Mouse (Mus musculus) CH12.LX (cell line): ENCODE results near the gene Fig4. TPM values are rescaled to one million over a fixed set of nuclear protein-coding genes. Genes with fewer than 3 reads are reported as not detected.
A peak's percentile ranks its signal among the peaks of the same experiment; 100 is the strongest.

ENCODE experiments used
- DNase-seq: peaks from one replicate; pipeline ENCODE4 v3.0.0-alpha.2; 2013; ENCODE audit errors: extremely low read depth
- H3K27ac ChIP-seq: 2 replicates; pipeline ENCODE4 v1.5.1; 2012; ENCODE audit warnings: low read depth, mild to moderate bottlenecking, control low read depth, moderate library complexity; ENCODE audit not compliant: insufficient read depth
- H3K27me3 ChIP-seq: replicated peaks from 2 replicates; pipeline ENCODE3; 2012; ENCODE audit warnings: inconsistent platforms
- H3K36me3 ChIP-seq, 2 experiments: replicated peaks in 1 of 2; 2 replicates each; pipeline versions ENCODE3 to v1.6.1; 2012; ENCODE audit warnings: inconsistent platforms in 1 of 2, low read length in 1 of 2, mild to moderate bottlenecking in 1 of 2, mixed read lengths in 1 of 2, moderate library complexity in 1 of 2; ENCODE audit not compliant: control insufficient read depth in 1 of 2, insufficient read depth in 1 of 2
- H3K4me1 ChIP-seq, 2 experiments: 2 replicates each; pipeline ENCODE4 v1.6.1; 2012; ENCODE audit warnings: inconsistent platforms in 1 of 2, moderate library complexity in 1 of 2; ENCODE audit not compliant: insufficient read depth in 2 of 2, control insufficient read depth in 1 of 2
- H3K4me2 ChIP-seq: 2 replicates; pipeline ENCODE4 v1.6.1; 2012; ENCODE audit warnings: low read depth, mild to moderate bottlenecking, control low read depth; ENCODE audit not compliant: poor library complexity, insufficient read depth, severe bottlenecking
- H3K4me3 ChIP-seq, 3 experiments: fragments of 150-350 bp in 1 of 3; sonication (generic) in 1 of 3; replicated peaks in 1 of 3; 2 replicates each; pipeline versions ENCODE3 to v1.5.1; 2011 to 2012; ENCODE audit warnings: low read depth in 2 of 3, low read length in 2 of 3, mild to moderate bottlenecking in 2 of 3, moderate library complexity in 2 of 3, control low read depth in 1 of 3, improper control_type of control experiment in 1 of 3, inconsistent platforms in 1 of 3, mixed read lengths in 1 of 3; ENCODE audit not compliant: poor library complexity in 1 of 3
- H3K79me2 ChIP-seq: replicated peaks from 2 replicates; pipeline ENCODE4 v1.6.1; 2012; ENCODE audit warnings: mild to moderate bottlenecking, moderate library complexity; ENCODE audit not compliant: control insufficient read depth, poor library complexity, insufficient read depth, severe bottlenecking; ENCODE audit errors: extremely low read depth
- H3K9ac ChIP-seq: 2 replicates; pipeline ENCODE4 v1.6.1; 2012; ENCODE audit warnings: low read depth, mild to moderate bottlenecking, control low read depth, moderate library complexity; ENCODE audit not compliant: insufficient read depth
- H3K9me3 ChIP-seq: replicated peaks from 2 replicates; pipeline ENCODE3; 2012; ENCODE audit warnings: low read length, inconsistent platforms, mixed read lengths
- BHLHE40 ChIP-seq: IDR thresholded peaks from 2 replicates; pipeline ENCODE4 v1.6.1; 2011; ENCODE audit warnings: mild to moderate bottlenecking, low read depth, low read length, improper control_type of control experiment
- CHD2 ChIP-seq: IDR thresholded peaks from 2 replicates; pipeline ENCODE4 v1.6.1; 2011; ENCODE audit warnings: low read length, improper control_type of control experiment
- CTCF ChIP-seq, 2 experiments: IDR thresholded peaks in 1 of 2; conservative IDR thresholded peaks in 1 of 2; 2 replicates each; pipeline ENCODE4 v1.5.1; 2011 to 2012; ENCODE audit warnings: low read depth in 2 of 2, low read length in 2 of 2, improper control_type of control experiment in 1 of 2, inconsistent platforms in 1 of 2, mild to moderate bottlenecking in 1 of 2, moderate library complexity in 1 of 2
- E2F4 ChIP-seq: IDR thresholded peaks from 2 replicates; pipeline ENCODE4 v1.6.1; 2011; ENCODE audit warnings: low read depth, low read length, improper control_type of control experiment; ENCODE audit not compliant: insufficient replicate concordance
- ELF1 ChIP-seq: IDR thresholded peaks from 2 replicates; pipeline ENCODE4 v1.6.1; 2014; ENCODE audit warnings: low read depth, mild to moderate bottlenecking, inconsistent platforms, low read length, improper control_type of control experiment
- EP300 ChIP-seq: IDR thresholded peaks from 2 replicates; pipeline ENCODE4 v1.6.1; 2011; ENCODE audit warnings: low read length, improper control_type of control experiment
- ETS1 ChIP-seq: conservative IDR thresholded peaks from 2 replicates; pipeline ENCODE4 v1.6.1; 2012; ENCODE audit warnings: low read depth, mild to moderate bottlenecking, inconsistent platforms, low read length, improper control_type of control experiment, moderate library complexity
- GABPA ChIP-seq: IDR thresholded peaks from 2 replicates; pipeline ENCODE4 v1.6.1; 2012; ENCODE audit warnings: low read depth, low read length, improper control_type of control experiment, inconsistent platforms; ENCODE audit not compliant: insufficient replicate concordance
- HCFC1 ChIP-seq: IDR thresholded peaks from 2 replicates; pipeline ENCODE4 v1.6.1; 2012; ENCODE audit warnings: low read depth, mild to moderate bottlenecking, inconsistent platforms, low read length, improper control_type of control experiment
- JUN ChIP-seq: IDR thresholded peaks from 2 replicates; pipeline ENCODE4 v1.6.1; 2011; ENCODE audit warnings: low read depth, mild to moderate bottlenecking, low read length, improper control_type of control experiment, moderate library complexity; ENCODE audit not compliant: insufficient read depth
- JUND ChIP-seq: conservative IDR thresholded peaks from 2 replicates; pipeline ENCODE4 v1.6.1; 2011; ENCODE audit warnings: low read depth, low read length, improper control_type of control experiment
- KAT2A ChIP-seq: IDR thresholded peaks from 2 replicates; pipeline ENCODE4 v1.6.1; 2012; ENCODE audit warnings: low read length, improper control_type of control experiment, inconsistent platforms; ENCODE audit not compliant: insufficient replicate concordance
- MAFK ChIP-seq: IDR thresholded peaks from 2 replicates; pipeline ENCODE4 v1.6.1; 2011; ENCODE audit warnings: low read length, improper control_type of control experiment; ENCODE audit not compliant: insufficient replicate concordance
- MAX ChIP-seq: IDR thresholded peaks from 2 replicates; pipeline ENCODE4 v1.6.1; 2011; ENCODE audit warnings: low read length, improper control_type of control experiment
- MAZ ChIP-seq: IDR thresholded peaks from 2 replicates; pipeline ENCODE4 v1.6.1; 2012; ENCODE audit warnings: low read depth, mild to moderate bottlenecking, inconsistent platforms, low read length, improper control_type of control experiment, moderate library complexity
- MXI1 ChIP-seq: IDR thresholded peaks from 2 replicates; pipeline ENCODE4 v1.6.1; 2011; ENCODE audit warnings: mild to moderate bottlenecking, low read depth, low read length, improper control_type of control experiment
- MYC ChIP-seq: IDR thresholded peaks from 2 replicates; pipeline ENCODE4 v1.6.1; 2011; ENCODE audit warnings: low read depth, mild to moderate bottlenecking, improper control_type of control experiment, low read length
- POLR2A ChIP-seq: IDR thresholded peaks from 2 replicates; pipeline ENCODE4 v1.6.1; 2011; ENCODE audit warnings: low read depth, mild to moderate bottlenecking, improper control_type of control experiment, low read length
- POLR2AphosphoS2 ChIP-seq: IDR thresholded peaks from 2 replicates; pipeline ENCODE4 v1.6.1; 2011; ENCODE audit warnings: low read depth, low read length, improper control_type of control experiment
- RAD21 ChIP-seq: IDR thresholded peaks from 2 replicates; pipeline ENCODE4 v1.6.1; 2011; ENCODE audit warnings: low read depth, mild to moderate bottlenecking, low read length, improper control_type of control experiment, moderate library complexity
- RCOR1 ChIP-seq: conservative IDR thresholded peaks from 2 replicates; pipeline ENCODE4 v1.6.1; 2012; ENCODE audit warnings: low read depth, mild to moderate bottlenecking, inconsistent platforms, low read length, improper control_type of control experiment
- SMC3 ChIP-seq: IDR thresholded peaks from 2 replicates; pipeline ENCODE4 v1.6.1; 2011; ENCODE audit warnings: low read depth, low read length, improper control_type of control experiment
- UBTF ChIP-seq: IDR thresholded peaks from 2 replicates; pipeline ENCODE4 v1.6.1; 2012; ENCODE audit warnings: low read depth, mild to moderate bottlenecking, inconsistent platforms, low read length, improper control_type of control experiment, moderate library complexity
- ZKSCAN1 ChIP-seq: IDR thresholded peaks from 2 replicates; pipeline ENCODE4 v1.6.1; 2012; ENCODE audit warnings: low read depth, inconsistent platforms, low read length, improper control_type of control experiment, borderline replicate concordance
- ZNF384 ChIP-seq: IDR thresholded peaks from 2 replicates; pipeline ENCODE4 v1.6.1; 2012; ENCODE audit warnings: low read depth, low read length, improper control_type of control experiment, inconsistent platforms
- dilution Hi-C: fragments of 300-500 bp; cut with MboI; formaldehyde crosslinking; loops from 2 replicates; pipeline ENCODE4 v1.14.3; 2020; ENCODE audit warnings: low sequenced_read_pairs; ENCODE audit not compliant: extremely low pct_unique_long_range_greater_than_20kb, extremely low pct_ligation_motif_present
- in situ Hi-C: fragments of 300-500 bp; cut with MboI; formaldehyde crosslinking; loops from 3 replicates; pipeline ENCODE4 v1.14.3; 2019; ENCODE audit warnings: low sequenced_read_pairs, low pct_ligation_motif_present, low pct_unique_long_range_greater_than_20kb, mixed read lengths
- polyA plus RNA-seq: library from polyadenylated mRNA; unstranded; fragments of >175 nt; gene quantifications from 2 replicates; pipeline ENCODE4 v1.2.1, GENCODE M21; 2012; ENCODE audit warnings: low read depth; ENCODE audit not compliant: insufficient read length
- total RNA-seq, 2 experiments: library from RNA; depleted of rRNA; stranded (reverse); fragments of 300-350 nt in 1 of 2; fragments of >200 nt in 1 of 2; gene quantifications; 2 replicates each; pipeline ENCODE4 v1.2.3; 2012 to 2014

Fig4 gene
- total and polyA plus RNA-seq, 3 experiments: 22.6 to 39.6 (median 35.4) TPM

DNA sequence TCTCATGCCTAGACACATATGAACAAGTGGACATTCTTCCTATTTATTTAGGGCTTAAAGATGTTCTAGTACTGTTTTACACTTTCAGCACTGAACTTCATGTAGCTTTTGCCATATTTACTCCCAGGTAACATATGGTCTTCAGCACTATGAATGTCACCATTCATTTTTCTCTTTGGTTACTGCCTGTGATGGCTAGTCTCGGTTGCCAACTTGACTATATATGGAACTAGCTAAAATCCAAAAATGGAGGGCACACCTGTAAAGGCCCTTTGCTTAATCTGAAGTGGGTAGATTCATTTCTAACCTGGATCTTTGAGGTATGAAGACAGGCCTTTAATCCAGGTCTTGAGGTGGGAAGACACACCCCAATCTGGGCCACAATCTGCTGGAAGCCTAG is 28.2 kb downstream of the Fig4 start:
- DNase-seq: no peak
- Histone ChIP-seq H3K27me3 (no peaks in the 10 kb centered on the region), H3K4me1 (no peaks in the 10 kb centered on the region), H3K4me2 (no peak overlapping the region), H3K36me3 (peaks cover 12 to 68% of the 10 kb centered on the region in 2 experiments), H3K9me3 (no peaks in the 10 kb centered on the region)
- dilution Hi-C loops (no loop called here), in situ Hi-C loops (no loop called here)
- TF ChIP-seq E2F4 (no peak), KAT2A (no peak), POLR2A (no peak), JUN (no peak), RCOR1 (no peak), MAFK (no peak), ZKSCAN1 (no peak), CTCF (conservative IDR thresholded peaks at IDR 0.05 in 1 of 2, IDR thresholded peaks at IDR 0.05 in 1 of 2; ENCODE audit: low read depth in 2 of 2, low read length in 2 of 2) (no peak), CHD2 (no peak), BHLHE40 (no peak), ZNF384 (no peak), UBTF (no peak), ELF1 (no peak), MXI1 (no peak), MAZ (no peak), MYC (no peak)
- TF ChIP-seq, all 38 proteins: peak for 0
- no peak overlapping the region for H3K4me3 ChIP-seq
- H3K9ac ChIP-seq: no peak overlapping the region
- no peak overlapping the region for H3K27ac ChIP-seq
- H3K79me2 ChIP-seq: no peaks in the 10 kb centered on the region

DNA sequence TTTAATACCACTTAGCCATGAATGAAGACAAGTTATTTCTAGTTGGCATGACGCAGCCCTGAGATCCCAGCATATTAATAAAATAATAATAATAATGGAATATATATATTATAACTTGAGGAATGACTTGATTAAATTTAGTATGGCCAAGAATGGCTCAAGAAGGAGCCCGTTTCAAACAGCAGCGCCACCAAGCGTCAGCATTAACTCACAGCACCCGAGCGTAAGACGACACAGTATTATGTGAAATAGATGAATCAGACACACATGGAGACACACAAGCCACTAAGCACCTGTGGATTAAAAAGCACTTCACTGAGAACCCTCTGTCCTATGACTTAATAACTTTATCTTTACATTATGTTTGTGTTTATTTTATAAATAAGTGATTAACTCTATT is 31.2 kb downstream of the Fig4 start:
- dilution Hi-C loops: no loop called here
- DNase-seq: peak; percentile 17
- peaks cover 17 to 75% of the 10 kb centered on the region in 2 experiments for H3K36me3 ChIP-seq

More for the DNA sequence above, 31.2 kb downstream of the Fig4 start:
- no peak overlapping the region for H3K4me2 ChIP-seq
- H3K79me2 ChIP-seq: no peaks in the 10 kb centered on the region
- H3K4me3 ChIP-seq: no peak overlapping the region
- no peak overlapping the region for H3K27ac ChIP-seq
- H3K27me3 ChIP-seq: no peaks in the 10 kb centered on the region
- no peak for TF ChIP-seq MAX
- TF ChIP-seq ZKSCAN1: no peak
- TF ChIP-seq BHLHE40: no peak
- TF ChIP-seq EP300: no peak
- TF ChIP-seq GABPA: no peak
- no peak for TF ChIP-seq MAZ
- peak; percentile 22 for TF ChIP-seq RAD21
- TF ChIP-seq ETS1: no peak
- TF ChIP-seq JUND: no peak
- no peak for TF ChIP-seq HCFC1
- TF ChIP-seq POLR2AphosphoS2: no peak
- peak in 1 of 2 experiments; percentile 46; a peak in 2 of 4 replicates for TF ChIP-seq CTCF (conservative IDR thresholded peaks at IDR 0.05 in 1 of 2, IDR thresholded peaks at IDR 0.05 in 1 of 2; ENCODE audit: low read depth in 2 of 2, low read length in 2 of 2)
- peak; percentile 27; the same call in 1 of the 2 replicates for TF ChIP-seq SMC3
- TF ChIP-seq E2F4: no peak
- in situ Hi-C loops: no loop called here
- H3K9ac ChIP-seq: no peak overlapping the region
- no peaks in the 10 kb centered on the region for H3K9me3 ChIP-seq
- no peaks in the 10 kb centered on the region for H3K4me1 ChIP-seq
